Mouse (Mus musculus) gonadal fat pad, adult 2 months (tissue): ENCODE data around the gene Atg9b. TPM values are rescaled to one million over a fixed set of nuclear protein-coding genes. Genes with fewer than 3 reads are reported as not detected.
"Not testable (repeated sequence)": the region's sequence is repeated elsewhere in the genome, so short reads cannot be mapped to it uniquely, and the experiment has no call there.

ENCODE experiments used
- DNase-seq: peaks from one replicate; pipeline ENCODE4 v3.0.0-alpha.2; 2012; ENCODE audit warnings: low read depth
- polyA plus RNA-seq: library from polyadenylated mRNA; depleted of rRNA; stranded (reverse); fragments of >200 nt; gene quantifications from 2 replicates; pipeline ENCODE4 v1.2.3, GENCODE M21; 2012

Atg9b gene
- polyA plus RNA-seq, 1 experiment: 1.2 TPM

GRCm38 (mm10) chr5:24405389-24405876 is 13.5 kb upstream of the Atg9b start:
- DNase-seq: no peak

GRCm38 (mm10) chr5:24404594-24405360 is 12.8 kb upstream of the Atg9b start:
- DNase-seq: no peak

GRCm38 (mm10) chr5:24401969-24402368 is 10.0 kb upstream of the Atg9b start:
- DNase-seq: no peak

GRCm38 (mm10) chr5:24400911-24401605 is 9.1 kb upstream of the Atg9b start:
- no peak for DNase-seq

- DNase-seq: no peak
Measured at GRCm38 (mm10) chr5:24400362-24400761, 8.4 kb upstream of the Atg9b start.

- no peak for DNase-seq
Measured at GRCm38 (mm10) chr5:24399686-24400085, 7.7 kb upstream of the Atg9b start.

- not testable (repeated sequence) for DNase-seq
Measured at GRCm38 (mm10) chr5:24396254-24396653, 4.3 kb upstream of the Atg9b start.

GRCm38 (mm10) chr5:24394165-24394894 is 2.4 kb upstream of the Atg9b start:
- DNase-seq: peak; percentile 95

- DNase-seq: no peak
Measured at GRCm38 (mm10) chr5:24393392-24393997, 1.6 kb upstream of the Atg9b start, which contains the start of gene Abcb8. TSS of gene Abcb8 (plus strand) at chr5:24393663.

GRCm38 (mm10) chr5:24392724-24393123 is 781 bp upstream of the Atg9b start:
- no peak for DNase-seq

GRCm38 (mm10) chr5:24389658-24390020 is 2.3 kb downstream of the Atg9b start:
- no peak for DNase-seq

- no peak for DNase-seq
Measured at GRCm38 (mm10) chr5:24389011-24389657, 2.8 kb downstream of the Atg9b start.

GRCm38 (mm10) chr5:24388246-24388915 is 3.6 kb downstream of the Atg9b start:
- DNase-seq: no peak

GRCm38 (mm10) chr5:24387264-24388241 is 4.4 kb downstream of the Atg9b start:
- no peak for DNase-seq

GRCm38 (mm10) chr5:24385887-24386550 is 5.9 kb downstream of the Atg9b start:
- DNase-seq: no peak

GRCm38 (mm10) chr5:24385374-24385773 is 6.6 kb downstream of the Atg9b start:
- no peak for DNase-seq

- no peak for DNase-seq
Measured at GRCm38 (mm10) chr5:24384407-24384806, 7.5 kb downstream of the Atg9b start.

GRCm38 (mm10) chr5:24383026-24383859 is 8.7 kb downstream of the Atg9b start:
- DNase-seq: no peak
